Mouse (Mus musculus) kidney, postnatal 25 days (tissue): ENCODE results near the gene Tead2.

Source experiments
- DNase-seq, 2 experiments: peaks; one replicate each; pipeline ENCODE4 v3.0.0; 2021; ENCODE audit warnings: mixed read lengths in 2 of 2

Gene Tead2

DNA sequence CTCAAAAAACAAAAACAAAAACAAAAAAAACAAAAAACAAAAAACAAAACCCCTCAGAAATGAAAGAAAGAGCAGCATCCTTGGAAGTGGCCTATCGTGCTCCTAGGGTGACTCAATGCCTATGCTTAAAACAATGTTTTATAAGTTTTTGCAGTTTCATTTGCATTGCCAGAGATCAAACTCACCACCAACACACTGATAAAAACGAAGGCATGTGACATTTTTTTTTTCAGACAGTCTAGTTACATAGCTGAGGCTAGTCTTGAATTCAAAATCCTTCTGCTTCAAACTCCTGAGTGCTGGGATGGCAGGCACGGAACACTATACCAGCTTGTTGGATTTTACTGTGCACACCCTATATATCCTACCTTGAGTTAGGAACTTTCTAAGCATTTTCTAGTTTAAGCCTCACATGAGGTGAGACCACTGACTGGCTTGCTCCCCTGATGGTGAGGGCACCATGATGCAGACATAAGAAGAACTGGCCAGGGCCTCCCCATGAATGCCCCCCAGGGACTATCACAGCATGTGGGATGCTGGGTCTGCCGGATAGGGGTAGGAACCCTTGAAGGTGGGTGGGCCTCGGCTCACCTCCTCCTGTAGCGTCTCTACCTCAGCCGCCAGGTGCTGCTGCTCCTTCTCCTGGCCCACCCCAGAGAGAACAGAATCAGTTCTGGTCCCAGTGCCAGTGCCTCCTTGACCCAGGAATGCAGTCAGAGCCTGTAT, 22.8 kb upstream of the Tead2 start:
- DNase-seq, result no peak

DNA sequence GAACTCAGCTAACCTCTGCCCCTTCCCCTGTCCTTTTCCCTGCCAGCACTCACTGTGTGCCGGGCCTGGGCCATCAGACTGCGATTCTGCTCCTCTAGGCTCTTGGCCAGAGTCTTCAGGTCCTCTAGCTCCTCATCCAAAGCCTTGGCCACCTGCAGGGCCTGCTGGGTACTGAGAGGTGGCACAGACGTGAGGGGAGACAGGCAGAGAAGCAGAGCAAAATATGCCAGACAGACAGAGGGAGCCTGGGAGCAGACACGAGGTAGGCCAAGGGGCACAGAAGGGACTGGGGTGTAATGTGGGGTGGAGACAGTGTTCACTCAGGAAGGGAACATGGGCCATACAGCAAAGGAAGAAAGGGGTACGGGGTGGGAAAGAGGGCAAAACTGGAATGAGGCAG, 22.1 kb upstream of the Tead2 start:
- DNase-seq, result no peak

DNA sequence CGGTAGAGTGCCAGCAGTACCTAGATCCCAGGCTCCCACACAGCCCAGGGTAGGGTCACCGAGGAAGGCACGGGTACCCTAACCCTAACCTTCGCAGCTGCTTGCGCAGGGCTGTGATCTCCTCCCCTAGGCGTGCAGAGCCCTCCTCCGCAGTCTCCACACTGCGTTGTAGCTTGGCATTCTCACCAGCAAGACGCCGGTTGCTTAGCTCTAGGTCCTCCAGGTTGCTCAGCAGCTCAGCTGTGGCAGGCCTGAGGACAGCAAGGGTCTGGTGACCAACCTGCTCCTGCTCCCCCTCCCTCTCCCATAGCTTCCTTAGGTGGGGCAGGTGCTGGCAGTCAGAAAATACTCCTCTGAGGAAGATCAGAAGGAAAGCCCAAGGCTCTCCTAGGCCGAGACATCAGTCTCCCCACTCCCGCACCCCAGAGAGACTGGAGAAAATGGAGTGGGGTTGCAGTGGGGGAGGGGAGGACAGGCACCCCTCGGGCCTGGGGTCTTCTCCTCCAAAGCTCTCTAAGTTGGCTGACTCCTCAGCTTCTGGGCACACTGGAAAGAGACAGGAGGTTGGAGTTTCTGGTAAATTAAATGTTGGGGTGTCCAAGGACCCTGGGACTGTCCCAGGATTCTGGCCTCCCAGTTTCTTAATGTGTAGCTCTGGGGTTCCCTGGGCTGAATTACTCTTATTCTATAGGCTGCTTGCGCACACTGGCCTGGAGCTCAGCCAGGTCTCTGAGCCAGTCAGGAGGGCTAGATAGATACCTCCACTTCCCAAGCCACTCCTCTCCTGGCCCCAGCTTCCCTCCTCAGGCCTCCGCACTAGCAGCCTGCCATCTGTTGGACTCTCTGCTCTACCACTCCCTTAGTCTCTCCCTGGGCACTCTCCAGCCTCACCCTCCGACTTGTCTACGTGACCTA, 21.4 kb upstream of the Tead2 start:
- DNase-seq, result no peak

DNA sequence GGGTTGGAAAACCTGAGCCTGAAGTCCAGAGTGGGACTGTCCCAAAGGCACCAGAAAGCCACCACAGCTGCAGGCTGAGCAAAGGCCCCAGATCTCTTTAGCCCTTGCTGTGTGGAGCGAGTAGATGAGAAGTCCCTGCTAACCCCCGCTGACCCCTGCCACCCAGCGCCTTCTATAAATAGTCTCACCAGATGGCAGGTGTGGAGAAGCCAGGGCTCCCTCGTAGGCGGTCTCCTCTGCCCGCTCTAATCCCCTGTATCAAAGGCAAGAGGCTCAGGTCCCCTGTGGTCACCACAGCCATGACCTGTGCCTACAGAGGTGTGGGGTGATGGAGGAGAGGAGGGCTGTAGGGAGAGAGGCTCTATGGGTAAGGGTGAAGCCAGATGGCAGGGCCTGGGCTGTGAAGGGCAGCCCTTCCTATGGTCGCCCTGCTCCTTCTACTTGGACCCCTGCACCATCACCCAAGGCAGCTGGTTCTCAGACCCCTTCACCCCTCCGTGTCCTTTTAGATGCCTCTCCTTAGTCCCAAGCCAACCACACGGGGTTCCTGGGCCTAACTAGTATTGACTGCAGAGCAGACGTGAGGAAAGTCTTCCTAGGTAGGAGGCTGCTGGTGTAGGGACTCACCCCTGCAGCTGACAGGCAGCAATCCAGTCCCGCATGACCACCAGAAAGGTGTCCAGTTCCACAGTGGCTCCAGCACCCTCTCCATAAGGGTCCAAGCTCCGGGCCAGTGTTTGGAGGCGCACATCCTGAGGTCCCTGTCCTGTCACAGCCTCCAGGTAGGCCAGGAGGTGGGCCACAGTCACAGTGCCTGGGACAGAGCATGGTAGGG, 20.0 kb upstream of the Tead2 start:
- no peak for DNase-seq

DNA sequence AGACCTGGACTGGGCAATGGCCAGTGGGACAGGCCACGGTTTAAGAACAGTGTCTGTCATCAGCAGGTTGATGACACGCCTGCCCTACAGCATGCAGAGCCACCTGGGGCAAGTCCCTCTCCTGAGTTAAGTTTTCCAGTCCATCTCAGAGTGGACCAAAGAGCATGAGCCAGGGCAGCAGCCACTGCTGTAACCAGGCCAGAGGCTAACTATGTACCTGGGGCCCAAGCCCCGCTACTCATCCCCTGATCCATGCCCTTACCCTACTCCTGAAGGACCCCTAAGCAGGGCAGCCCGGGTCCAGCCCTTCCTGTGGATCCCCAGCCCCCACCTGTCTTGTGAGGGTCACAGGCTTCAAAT, 19.4 kb upstream of the Tead2 start:
- DNase-seq, result no peak

DNA sequence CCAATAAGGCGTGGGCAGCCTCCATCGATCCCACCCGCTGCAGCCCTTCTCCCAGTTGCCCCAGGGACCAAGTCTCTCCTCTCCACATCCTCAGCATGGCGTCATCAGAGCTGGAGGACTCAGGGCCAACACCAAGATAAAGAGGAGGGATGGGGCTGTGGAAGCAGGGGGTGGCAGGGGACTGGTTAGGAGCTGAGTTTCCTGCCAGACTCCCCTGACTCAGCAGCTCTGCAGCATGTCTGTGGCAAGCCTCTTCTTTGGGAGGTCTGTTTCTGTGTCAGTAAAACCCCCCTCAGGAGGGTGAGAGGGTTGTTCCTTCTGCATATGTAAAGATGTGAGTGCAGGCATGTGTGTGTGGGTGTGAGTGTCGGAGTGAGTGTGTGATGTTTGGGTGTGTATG, 18.6 kb upstream of the Tead2 start:
- DNase-seq, result no peak

DNA sequence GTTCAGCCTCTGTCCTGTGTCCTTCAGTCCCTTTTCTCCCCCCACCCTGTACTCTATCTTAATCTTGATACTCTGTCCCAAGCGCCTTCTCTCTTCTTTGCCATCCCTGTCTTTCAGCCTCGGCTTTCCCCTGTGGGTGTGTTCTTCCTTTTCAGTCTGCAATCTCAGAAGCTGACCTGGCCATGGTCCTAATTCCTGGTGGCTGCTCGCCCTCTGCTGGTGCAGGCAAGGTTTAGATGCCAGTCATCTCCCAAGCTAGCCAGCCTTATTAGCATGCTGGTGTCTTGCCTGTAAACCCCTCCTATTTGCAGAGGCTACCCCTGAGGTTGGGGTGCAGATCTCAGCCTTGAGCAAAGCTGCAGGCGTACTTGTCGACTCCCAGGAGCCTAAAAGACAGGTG, 17.1 kb upstream of the Tead2 start:
- peak; percentile 81 to 83 for DNase-seq

DNA sequence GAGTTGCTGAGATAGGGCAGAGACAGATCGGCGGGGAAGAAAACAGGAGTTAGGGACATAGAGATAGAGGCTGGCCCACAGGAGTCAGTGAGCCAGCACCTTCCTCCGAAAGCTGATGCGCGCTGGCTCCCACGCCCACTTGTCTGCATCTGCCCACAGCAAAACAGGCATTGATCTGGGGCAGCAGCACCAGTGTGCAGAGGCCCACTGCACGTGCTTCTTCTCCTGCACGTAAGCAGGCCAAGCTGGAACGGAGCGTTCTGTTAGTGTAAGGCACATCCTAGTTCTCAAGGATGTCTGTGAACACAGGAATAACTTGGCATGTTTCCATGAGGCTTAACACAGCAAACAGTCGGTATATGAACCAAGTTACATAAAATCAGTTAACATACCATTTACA, 16.6 kb upstream of the Tead2 start:
- DNase-seq, result no peak

DNA sequence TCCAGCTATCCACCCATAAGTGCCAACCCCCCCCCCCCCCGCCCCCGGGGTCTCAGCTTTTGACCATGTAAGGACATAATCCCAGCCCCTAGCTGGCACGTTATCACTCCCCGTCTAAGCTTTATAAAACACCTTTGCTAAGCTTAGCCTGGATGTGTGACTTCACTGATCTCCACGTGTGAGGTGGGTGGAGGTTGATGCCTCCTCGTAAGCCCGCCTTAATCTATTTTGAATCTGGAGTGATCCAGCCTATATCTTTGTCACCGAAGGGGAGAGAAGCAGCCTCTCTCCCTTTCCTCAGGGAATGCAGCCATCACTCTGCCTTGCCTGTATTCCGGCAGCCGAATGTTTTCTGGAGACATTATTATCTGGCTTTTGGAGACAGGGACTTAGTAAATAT, 12.9 kb upstream of the Tead2 start:
- no peak for DNase-seq

DNA sequence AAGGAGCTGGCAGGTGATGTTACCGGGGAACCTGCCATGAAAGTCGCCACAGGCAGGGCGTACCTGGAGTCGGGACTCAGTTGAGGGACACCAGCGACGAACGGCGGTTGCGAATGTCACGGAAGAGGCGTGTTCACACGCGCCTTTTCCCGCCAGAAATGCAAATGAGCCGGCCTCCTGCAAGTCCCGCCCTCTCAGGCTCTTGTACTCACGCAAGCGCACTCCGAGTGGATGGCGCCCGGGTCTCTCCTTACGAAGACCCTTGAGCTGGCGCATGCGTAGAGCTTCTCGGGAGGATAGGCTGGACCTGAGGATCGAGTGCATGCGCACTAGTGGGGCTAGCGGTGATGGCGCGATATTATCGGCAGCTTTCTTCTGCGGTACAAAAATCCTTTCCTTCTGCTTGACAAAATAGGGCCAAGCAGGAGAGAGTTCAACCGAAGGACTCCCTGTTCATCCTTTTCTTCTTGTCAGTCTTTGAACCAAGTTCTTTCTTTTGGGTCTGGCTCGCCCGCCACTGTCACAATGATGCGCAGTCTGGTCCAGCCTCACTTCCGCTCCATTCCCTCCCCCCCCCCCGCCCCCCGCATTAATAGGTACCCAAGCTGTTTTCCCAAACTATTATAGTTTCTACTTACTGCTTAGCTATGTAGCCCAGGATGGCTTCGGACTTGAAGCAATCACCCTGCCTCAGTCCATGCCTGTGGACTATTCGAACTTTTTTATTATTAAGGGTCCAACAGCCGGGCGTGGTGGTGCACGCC, 11.0 kb upstream of the Tead2 start, which contains the start of gene Ccdc155:
Gene Ccdc155, minus strand, starts transcription at position 513 of the 764 bp plus-strand sequence.
- peak; percentile 90 to 94 for DNase-seq

DNA sequence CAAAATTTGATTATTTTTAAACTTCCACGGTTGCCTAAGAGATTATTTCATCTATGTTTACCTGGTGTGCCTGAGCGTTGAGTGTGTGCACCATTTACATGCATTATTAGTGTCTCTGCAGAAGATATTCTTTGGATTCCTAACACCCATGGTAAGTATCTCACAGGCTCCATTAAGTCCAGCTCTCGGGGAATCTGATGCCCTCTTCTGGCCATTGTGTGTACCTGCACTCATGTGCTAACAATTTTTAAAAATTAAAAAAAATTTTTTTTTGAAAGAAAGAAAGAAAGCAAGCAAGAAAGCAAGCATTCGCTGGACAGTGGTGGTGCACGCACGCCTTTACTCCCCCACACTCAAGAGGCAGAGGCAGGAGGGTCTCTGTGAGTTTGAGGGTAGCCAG, 7.3 kb upstream of the Tead2 start:
- no peak for DNase-seq

DNA sequence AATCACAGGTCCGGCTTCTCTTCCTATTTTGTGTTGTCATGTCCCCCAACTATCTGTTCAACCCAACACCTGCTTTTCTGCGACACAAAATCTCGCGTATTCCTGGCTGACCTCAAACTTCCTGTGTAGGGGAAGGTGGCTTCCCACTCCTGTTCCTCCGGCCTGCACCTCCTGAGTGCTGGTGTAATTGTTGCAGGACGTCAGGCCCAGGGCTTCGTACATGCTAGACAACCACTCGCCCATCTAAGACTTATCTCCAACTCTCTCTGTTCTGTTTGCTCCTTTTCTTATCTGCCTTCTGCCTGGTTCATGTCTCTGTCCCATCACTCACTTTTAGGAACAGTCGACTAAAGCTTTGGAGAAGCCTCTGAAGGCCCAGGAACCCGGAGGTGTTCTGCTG, 4.5 kb upstream of the Tead2 start:
- DNase-seq, result no peak

DNA sequence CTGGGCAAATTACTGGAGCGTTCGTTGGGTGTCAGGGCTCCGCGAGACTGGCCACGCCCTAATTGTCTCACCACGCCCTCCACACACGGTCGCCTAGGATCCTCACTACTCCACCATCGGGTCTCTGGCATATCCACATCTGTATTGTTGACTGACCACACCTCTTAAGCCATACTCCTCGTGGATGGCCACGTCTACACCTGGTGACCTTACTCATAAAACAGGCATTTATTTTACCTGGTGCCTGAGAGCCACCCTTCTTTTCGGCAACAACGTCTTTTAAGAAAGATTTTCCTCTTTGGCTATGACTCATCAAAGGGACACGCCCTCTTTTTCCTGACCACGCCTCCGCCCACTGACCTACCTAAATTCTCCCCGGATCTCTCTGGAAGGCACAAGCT, 3.7 kb upstream of the Tead2 start, which contains the start of gene Dkkl1:
Gene Dkkl1, minus strand, starts transcription at position 297 of the 401 bp plus-strand sequence.
- no peak for DNase-seq

DNA sequence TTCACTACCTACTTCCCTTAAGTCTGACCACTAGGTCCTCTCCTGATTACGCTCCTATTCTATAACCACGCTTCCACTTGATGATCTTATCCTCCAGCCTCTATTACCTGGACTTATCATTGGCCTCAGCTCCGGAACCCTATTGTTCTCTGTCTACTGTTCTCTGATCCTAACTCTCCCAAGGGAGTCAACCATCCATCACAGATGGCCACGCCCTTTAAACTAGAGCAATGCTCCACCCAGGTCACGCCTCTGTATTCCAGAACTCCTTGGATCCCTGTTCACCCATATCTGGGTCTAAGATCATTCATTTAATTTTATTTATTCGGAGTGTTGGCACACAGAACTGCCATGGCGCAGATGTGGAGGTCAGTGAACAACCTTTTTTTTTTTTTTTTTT, 3.2 kb upstream of the Tead2 start:
- DNase-seq, result no peak

DNA sequence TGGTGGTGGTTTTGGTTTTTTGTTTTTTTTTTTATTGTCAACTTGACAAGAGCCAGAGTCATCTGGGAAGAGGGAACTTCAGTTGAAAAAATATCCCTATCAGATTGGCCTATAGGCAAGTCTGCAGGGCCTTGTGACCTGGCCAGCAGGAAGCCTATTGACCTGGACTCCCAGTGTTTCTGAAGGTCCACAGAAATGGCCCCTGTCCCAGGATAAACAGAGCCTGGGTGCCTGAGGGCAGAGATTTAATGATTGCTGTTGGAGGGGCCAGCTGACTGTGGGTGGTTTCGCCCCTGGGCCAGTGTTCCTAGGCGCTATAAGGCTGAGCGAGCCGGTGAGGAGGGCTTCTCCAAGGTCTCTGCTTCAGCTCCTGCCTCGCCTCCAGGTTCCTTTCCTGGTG, 1.8 kb upstream of the Tead2 start:
- DNase-seq, result no peak

DNA sequence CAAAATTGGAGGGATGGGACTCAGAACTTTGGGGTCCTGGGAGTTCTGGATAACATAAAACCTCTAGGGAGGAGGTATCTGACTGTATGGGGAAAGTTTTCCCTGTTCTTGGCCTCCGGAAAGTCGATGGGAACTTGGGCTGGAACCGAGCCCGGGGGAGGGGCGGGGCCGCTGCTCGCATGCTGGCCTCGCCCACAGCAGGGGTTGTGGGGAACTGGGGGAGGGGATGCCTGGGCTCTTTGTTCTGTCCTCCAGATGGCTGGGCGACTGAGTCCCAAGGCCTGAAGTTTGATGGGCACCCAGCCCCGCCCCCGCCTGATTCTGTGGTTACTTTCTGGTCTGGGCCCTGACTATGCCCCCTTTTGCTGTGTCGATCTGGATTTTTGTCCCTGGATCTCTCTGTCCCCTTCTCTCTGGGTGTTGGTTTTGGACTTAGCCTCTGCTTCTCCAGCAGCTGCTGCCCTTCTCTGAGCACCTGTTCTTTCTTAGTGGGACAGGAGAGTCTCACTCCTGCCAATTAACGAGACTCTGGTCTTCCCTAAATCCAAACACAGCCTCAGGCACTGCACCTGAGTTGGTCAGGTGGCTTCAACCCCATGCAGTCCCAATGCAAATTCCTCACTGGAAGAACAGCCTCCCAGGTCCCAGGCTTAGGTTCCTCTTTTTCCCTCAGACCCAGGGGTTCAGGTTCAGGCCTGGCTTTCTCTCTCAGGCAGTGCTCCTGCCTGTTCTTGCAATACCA, 1.1 kb downstream of the Tead2 start:
- peak; percentile 76 to 82 for DNase-seq

DNA sequence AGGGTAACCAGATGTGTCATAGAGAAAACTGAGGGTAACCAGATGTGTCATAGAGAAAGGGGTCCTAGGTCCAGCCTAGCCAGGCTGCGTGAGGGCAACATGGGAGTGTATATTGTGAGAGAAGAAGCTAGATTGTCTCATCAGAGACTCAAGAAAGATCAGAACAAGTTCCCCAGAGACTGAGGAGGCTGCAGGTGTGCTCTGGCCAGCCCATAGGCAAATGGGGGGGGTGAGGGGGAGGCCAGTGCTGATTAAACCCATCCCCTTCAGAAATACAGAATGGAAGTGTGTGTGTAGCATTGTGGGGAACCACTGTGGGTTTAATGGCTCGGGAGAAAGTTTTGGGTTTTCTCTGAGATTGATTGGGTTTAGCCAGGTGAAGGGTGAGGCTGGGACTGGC, 6.1 kb downstream of the Tead2 start:
- no peak for DNase-seq

DNA sequence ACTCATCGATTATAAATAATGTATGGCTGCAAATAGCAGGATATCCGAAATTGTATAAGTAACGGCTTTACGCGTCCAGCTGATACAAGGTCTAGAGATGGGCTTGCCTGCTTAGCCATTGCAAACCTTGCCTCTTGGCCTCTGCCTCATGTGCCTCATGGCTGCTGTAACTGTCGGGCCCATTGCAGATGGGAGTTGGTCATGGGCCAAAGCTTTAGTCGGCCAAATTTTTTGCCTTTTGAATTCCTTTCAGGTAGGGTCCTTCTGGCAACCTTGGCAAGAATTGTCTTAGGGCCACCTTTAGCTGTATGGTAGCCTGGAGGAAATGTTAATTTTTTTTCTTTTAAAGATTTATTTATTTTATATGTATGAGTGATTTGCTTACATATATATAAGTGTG, 9.3 kb downstream of the Tead2 start:
- no peak for DNase-seq

DNA sequence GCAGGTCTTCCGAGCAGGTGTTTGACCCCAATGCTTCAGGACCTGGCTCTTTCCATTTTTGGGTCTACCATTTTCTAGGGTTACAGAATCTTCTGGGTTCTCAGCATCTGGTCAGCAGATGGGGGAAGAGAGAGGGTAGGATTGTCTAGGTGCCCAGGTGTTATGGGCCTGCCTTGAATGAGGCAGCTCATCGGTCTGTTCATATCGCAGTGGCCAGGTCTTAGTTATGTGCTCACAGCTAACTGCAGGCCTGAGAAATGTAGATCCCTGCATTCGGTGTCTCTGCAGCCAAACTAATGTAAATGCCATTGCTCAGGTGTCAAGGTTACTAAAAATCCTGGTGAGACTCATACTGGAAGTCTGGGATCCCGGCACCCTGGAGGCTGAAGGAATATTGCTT, 10.9 kb downstream of the Tead2 start:
- no peak for DNase-seq

DNA sequence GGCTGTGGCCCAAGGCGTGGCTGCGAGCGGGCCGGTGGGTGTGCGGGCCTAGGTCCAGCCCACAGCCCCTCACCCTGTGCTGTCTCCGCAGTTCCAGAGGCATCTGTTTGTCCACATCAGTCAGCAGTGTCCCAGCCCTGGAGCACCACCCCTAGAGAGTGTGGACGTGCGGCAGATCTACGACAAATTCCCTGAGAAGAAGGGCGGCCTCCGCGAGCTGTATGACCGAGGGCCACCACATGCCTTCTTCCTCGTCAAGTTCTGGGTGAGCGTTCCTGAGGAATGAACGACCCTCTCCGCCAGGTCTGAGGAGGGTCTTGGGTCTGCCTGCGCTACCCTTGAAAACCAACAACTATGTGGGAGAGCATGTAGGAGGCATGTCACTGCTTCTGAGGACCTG, 13.0 kb downstream of the Tead2 start:
- DNase-seq, result no peak

DNA sequence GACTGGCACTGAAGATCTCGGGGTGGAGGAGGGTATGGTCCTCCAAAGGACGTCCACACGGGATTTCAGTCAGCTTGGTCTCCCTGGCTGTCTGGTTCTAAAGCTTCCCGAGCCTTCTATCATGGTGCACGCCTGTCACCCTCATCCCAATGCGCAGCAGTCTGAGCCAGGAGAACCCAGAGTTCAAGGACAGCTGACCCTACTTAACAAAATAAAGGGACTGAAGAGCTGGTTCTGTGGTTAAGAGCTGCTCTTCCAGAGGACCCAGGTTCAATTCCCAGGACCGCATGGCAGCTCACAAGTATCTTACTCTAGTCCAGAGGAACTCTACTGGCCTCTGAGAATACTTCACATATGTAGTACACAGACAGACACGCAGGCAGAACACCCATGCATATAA, 13.5 kb downstream of the Tead2 start:
- no peak for DNase-seq
